Mouse (Mus musculus): Measurements from ENCODE around the gene Wdfy1. TPM values are rescaled to one million over a fixed set of nuclear protein-coding genes. Genes with fewer than 3 reads are reported as not detected.

Wdfy1 gene
- polyA plus RNA-seq, 1 experiment from 2014 or later = 43.7 TPM

- Histone ChIP-seq H3K4me2 (ENCODE audit: low read depth, low read length) (no peak overlapping the region), H3K27me3 (ENCODE audit: control insufficient read depth, insufficient read depth, low read depth, low read length) (no peaks in the 10 kb centered on the region), H3K9me3 (ENCODE audit: control insufficient read depth, low read length) (peaks cover under 1% of the 10 kb centered on the region), H3K4me3 (ENCODE audit: low read length) (no peak overlapping the region), H3K27ac (ENCODE audit: low read length) (no peak overlapping the region), H3K36me3 (ENCODE audit: control insufficient read depth, insufficient read depth, low read length) (no peaks in the 10 kb centered on the region), H3K9ac (ENCODE audit: low read length) (no peak overlapping the region), H3K4me1 (replicated peaks; ENCODE audit: control insufficient read depth, insufficient read depth, low read length) (no peaks in the 10 kb centered on the region; the same call in 1 of the 2 replicates)
- ATAC-seq (ENCODE audit: low read depth) = no peak
- WGBS = 10% methylated on average over 5 of the region's 5 CpGs
Measured at GRCm38 (mm10) chr1:79682936-79683335, 93.0 kb downstream of the Wdfy1 start.

- Histone ChIP-seq H3K9ac (ENCODE audit: low read length) (no peak overlapping the region), H3K4me1 (replicated peaks; ENCODE audit: control insufficient read depth, insufficient read depth, low read length) (no peaks in the 10 kb centered on the region; the same call in 1 of the 2 replicates), H3K4me3 (ENCODE audit: low read length) (no peak overlapping the region), H3K27ac (ENCODE audit: low read length) (no peak overlapping the region), H3K27me3 (ENCODE audit: control insufficient read depth, insufficient read depth, low read depth, low read length) (no peaks in the 10 kb centered on the region), H3K36me3 (ENCODE audit: control insufficient read depth, insufficient read depth, low read length) (no peaks in the 10 kb centered on the region), H3K9me3 (ENCODE audit: control insufficient read depth, low read length) (no peaks in the 10 kb centered on the region), H3K4me2 (ENCODE audit: low read depth, low read length) (no peak overlapping the region)
- 95% methylated on average over 3 of the region's 3 CpGs for WGBS
- no peak for ATAC-seq (ENCODE audit: low read depth)
Measured at GRCm38 (mm10) chr1:79680777-79681176, 95.2 kb downstream of the Wdfy1 start.

DNA sequence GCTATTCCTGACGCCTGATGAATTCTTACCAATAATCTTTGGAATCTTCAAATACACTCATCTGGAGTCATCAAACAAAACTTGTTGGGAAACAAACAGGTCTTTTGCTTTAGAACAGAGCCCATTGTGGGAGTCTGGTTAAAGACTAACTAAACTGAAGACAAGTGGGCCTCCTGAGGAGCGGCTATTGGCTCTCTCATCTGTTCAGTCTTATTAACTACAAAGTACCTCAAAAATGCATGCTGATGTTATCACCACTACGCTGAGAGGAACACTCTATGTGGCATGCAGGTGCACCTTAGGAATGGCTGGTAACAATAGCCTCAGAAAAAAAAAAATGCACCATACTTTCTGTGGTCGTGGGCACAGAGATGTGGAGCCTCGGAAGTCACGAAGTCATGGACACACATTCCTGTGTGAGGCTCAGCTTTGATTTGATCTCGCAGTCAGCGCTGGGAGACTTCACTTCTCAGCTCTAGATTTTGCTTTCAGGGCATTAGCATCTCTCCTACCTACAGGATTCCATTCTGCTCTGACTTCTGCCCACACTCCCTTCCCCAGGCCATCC, 97.7 kb downstream of the Wdfy1 start:
- 65% methylated on average over 8 of the region's 8 CpGs for WGBS
- ATAC-seq (ENCODE audit: low read depth) = peak; percentile 62
- no peaks in the 10 kb centered on the region for H3K27me3 ChIP-seq (ENCODE audit: control insufficient read depth, insufficient read depth, low read depth, low read length)
- no peak overlapping the region for H3K4me2 ChIP-seq (ENCODE audit: low read depth, low read length)
- H3K27ac ChIP-seq (ENCODE audit: low read length) = 0 out of 2 replicates have a peak overlapping the region, but pooled peaks have one; percentile 18
- no peak overlapping the region for H3K4me3 ChIP-seq (ENCODE audit: low read length)
- H3K4me1 ChIP-seq (replicated peaks; ENCODE audit: control insufficient read depth, insufficient read depth, low read length) = no peaks in the 10 kb centered on the region; the same call in 1 of the 2 replicates
- H3K9me3 ChIP-seq (ENCODE audit: control insufficient read depth, low read length) = no peaks in the 10 kb centered on the region
- no peak overlapping the region for H3K9ac ChIP-seq (ENCODE audit: low read length)
- no peaks in the 10 kb centered on the region for H3K36me3 ChIP-seq (ENCODE audit: control insufficient read depth, insufficient read depth, low read length)

DNA sequence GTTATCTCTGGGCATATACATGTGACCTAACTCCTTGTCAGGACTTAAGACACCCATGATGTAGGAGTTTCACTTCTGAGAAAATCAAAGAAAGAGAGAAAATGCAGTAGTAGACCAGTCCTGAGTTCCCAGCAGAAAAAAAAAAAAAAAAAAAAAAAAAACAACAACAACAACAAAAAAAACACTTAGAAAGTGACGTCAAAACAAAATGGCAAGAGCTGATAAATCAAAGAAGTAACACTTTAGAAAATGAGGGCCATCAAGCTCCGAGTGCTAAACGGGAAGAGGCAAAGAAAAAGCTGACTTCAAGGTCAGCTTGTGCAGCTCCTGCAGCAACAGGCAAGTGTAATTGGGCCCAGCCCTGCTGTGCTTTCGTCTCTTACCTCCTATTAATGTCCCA, 100.2 kb downstream of the Wdfy1 start:
- Histone ChIP-seq H3K27ac (ENCODE audit: low read length) (no peak overlapping the region), H3K4me3 (ENCODE audit: low read length) (no peak overlapping the region), H3K27me3 (ENCODE audit: control insufficient read depth, insufficient read depth, low read depth, low read length) (peaks cover 11% of the 10 kb centered on the region), H3K9ac (ENCODE audit: low read length) (no peak overlapping the region), H3K36me3 (ENCODE audit: control insufficient read depth, insufficient read depth, low read length) (no peaks in the 10 kb centered on the region), H3K9me3 (ENCODE audit: control insufficient read depth, low read length) (no peaks in the 10 kb centered on the region), H3K4me1 (replicated peaks; ENCODE audit: control insufficient read depth, insufficient read depth, low read length) (peaks cover 1% of the 10 kb centered on the region), H3K4me2 (ENCODE audit: low read depth, low read length) (no peak overlapping the region)
- no peak for ATAC-seq (ENCODE audit: low read depth)
- 61% methylated on average over 4 of the region's 4 CpGs for WGBS

GRCm38 (mm10) chr1:79671543-79672337, 104.2 kb downstream of the Wdfy1 start, which contains the start of gene Ap1s3:
Gene Ap1s3 (minus strand): TSS chr1:79671972.
- Histone ChIP-seq H3K36me3 (ENCODE audit: control insufficient read depth, insufficient read depth, low read length) (no peaks in the 10 kb centered on the region), H3K27me3 (ENCODE audit: control insufficient read depth, insufficient read depth, low read depth, low read length) (peaks cover 15% of the 10 kb centered on the region), H3K4me2 (ENCODE audit: low read depth, low read length) (peak within 1 kb of the TSS; percentile 73), H3K4me1 (replicated peaks; ENCODE audit: control insufficient read depth, insufficient read depth, low read length) (peaks cover 5% of the 10 kb centered on the region), H3K4me3 (ENCODE audit: low read length) (peak within 1 kb of the TSS; percentile 65), H3K9me3 (ENCODE audit: control insufficient read depth, low read length) (no peaks in the 10 kb centered on the region), H3K27ac (ENCODE audit: low read length) (peak within 1 kb of the TSS; percentile 58), H3K9ac (ENCODE audit: low read length) (peak within 1 kb of the TSS; percentile 64)
- ATAC-seq (ENCODE audit: low read depth) = peak; percentile 93
- WGBS = under 1% methylated on average over 49 of the region's 51 CpGs

DNA sequence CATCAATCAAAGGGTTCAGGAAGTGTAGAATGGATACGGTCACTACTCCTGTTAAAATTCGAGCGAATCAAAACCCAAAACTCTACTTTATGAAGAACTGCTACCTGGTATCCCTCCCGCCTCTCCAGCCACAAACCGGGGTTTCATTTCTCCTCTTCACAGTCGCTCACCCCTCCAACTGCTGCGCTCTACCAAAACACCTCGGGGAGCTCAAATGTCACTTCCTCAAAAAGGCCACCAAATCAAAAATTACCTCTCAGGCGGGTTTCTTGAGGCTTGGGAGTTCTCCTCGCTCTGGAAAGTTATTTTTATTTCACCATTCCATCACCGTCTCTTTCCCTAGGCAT, 104.8 kb downstream of the Wdfy1 start:
- no peak for ATAC-seq (ENCODE audit: low read depth)
- H3K27ac ChIP-seq (ENCODE audit: low read length) = no peak overlapping the region; the same call in 1 of the 2 replicates

DNA sequence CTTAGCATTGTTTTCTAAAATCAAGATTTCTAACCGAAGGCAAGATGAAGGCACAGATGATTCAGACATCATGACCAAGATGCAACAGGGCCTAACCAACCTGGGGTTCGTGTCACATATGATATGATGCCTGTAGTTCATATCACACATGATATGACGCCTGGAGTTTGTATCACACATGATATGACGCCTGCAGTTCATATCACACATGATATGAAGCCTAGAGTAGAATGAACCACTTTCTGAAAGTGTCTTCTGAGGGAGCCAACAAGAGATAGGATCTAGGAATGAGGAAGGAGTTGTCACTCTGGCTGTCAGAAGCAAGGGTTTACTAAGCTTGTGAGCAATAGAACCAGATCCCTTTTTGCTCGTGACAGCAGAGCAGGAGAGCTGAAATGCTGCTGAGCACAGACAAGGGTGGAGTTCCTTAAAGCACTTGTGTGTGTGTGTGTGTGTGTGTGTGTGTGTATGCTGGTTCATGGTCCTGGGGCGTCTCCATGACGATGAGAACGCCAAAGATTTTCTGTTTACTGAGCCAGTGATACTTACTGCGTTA, 106.4 kb downstream of the Wdfy1 start:
- Histone ChIP-seq H3K9me3 (ENCODE audit: control insufficient read depth, low read length) (no peaks in the 10 kb centered on the region), H3K27me3 (ENCODE audit: control insufficient read depth, insufficient read depth, low read depth, low read length) (peaks cover 15% of the 10 kb centered on the region), H3K4me2 (ENCODE audit: low read depth, low read length) (no peak overlapping the region), H3K9ac (ENCODE audit: low read length) (no peak overlapping the region), H3K4me3 (ENCODE audit: low read length) (no peak overlapping the region), H3K36me3 (ENCODE audit: control insufficient read depth, insufficient read depth, low read length) (no peaks in the 10 kb centered on the region), H3K4me1 (replicated peaks; ENCODE audit: control insufficient read depth, insufficient read depth, low read length) (peaks cover 5% of the 10 kb centered on the region), H3K27ac (ENCODE audit: low read length) (no peak overlapping the region)
- WGBS = 69% methylated on average over 9 of the region's 9 CpGs
- ATAC-seq (ENCODE audit: low read depth) = no peak

More for the DNA sequence above, 104.8 kb downstream of the Wdfy1 start:
- Histone ChIP-seq H3K9me3 (ENCODE audit: control insufficient read depth, low read length) (no peaks in the 10 kb centered on the region), H3K4me3 (ENCODE audit: low read length) (peak overlapping the region; percentile 65), H3K36me3 (ENCODE audit: control insufficient read depth, insufficient read depth, low read length) (no peaks in the 10 kb centered on the region), H3K4me1 (replicated peaks; ENCODE audit: control insufficient read depth, insufficient read depth, low read length) (peaks cover 5% of the 10 kb centered on the region), H3K27me3 (ENCODE audit: control insufficient read depth, insufficient read depth, low read depth, low read length) (peaks cover 15% of the 10 kb centered on the region), H3K9ac (ENCODE audit: low read length) (peak overlapping the region; percentile 64), H3K4me2 (ENCODE audit: low read depth, low read length) (peak overlapping the region; percentile 73)
- WGBS = under 1% methylated on average over 11 of the region's 11 CpGs

DNA sequence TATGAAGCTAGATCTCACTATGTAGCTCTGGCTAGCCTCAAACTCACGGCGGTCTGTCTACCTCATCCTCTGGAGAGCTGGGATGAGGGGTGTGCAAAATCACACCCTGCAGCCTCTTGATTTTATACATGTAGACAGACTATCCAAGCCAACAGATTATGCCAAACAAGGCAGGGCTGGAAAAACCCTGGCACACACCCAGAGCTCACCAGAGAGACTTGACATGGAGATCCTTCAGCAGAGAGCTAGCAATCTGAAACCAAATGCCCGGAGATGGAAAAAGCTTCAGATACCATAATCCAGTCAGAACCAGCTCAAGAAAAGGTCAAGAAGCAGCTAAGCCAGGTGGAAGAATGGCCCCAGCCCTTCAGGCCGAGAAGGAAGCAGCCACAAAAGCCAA, 111.0 kb downstream of the Wdfy1 start:
- ATAC-seq (ENCODE audit: low read depth) = no peak
- no peaks in the 10 kb centered on the region for H3K4me1 ChIP-seq (replicated peaks; ENCODE audit: control insufficient read depth, insufficient read depth, low read length)
- H3K4me3 ChIP-seq (ENCODE audit: low read length) = no peak overlapping the region
- H3K27ac ChIP-seq (ENCODE audit: low read length) = no peak overlapping the region
- no peak overlapping the region for H3K4me2 ChIP-seq (ENCODE audit: low read depth, low read length)
- no peaks in the 10 kb centered on the region for H3K36me3 ChIP-seq (ENCODE audit: control insufficient read depth, insufficient read depth, low read length)
- 78% methylated on average over 4 of the region's 4 CpGs for WGBS
- no peaks in the 10 kb centered on the region for H3K9me3 ChIP-seq (ENCODE audit: control insufficient read depth, low read length)
- no peak overlapping the region for H3K9ac ChIP-seq (ENCODE audit: low read length)
- no peaks in the 10 kb centered on the region for H3K27me3 ChIP-seq (ENCODE audit: control insufficient read depth, insufficient read depth, low read depth, low read length)

DNA sequence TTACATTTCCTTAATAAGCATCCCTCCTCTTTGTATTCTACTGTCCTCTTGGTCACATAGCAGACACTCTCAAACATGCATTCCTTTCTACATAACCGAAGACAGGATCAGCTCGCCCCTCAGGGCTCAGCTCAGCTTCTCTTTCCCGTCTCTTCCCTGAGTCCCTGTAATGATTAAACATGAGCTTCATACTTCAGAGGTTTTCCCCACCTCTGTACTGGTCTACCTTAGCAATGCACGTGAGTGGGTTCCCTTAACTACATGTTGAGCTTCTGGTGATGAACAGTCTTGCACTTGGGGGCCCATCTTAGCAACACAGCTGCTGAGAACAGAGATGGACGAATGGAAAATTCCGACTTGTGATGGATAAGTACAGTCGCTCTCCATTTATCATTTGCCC, 116.3 kb downstream of the Wdfy1 start:
- no peaks in the 10 kb centered on the region for H3K36me3 ChIP-seq (ENCODE audit: control insufficient read depth, insufficient read depth, low read length)
- H3K27me3 ChIP-seq (ENCODE audit: control insufficient read depth, insufficient read depth, low read depth, low read length) = no peaks in the 10 kb centered on the region
- no peak overlapping the region for H3K4me3 ChIP-seq (ENCODE audit: low read length)
- no peaks in the 10 kb centered on the region for H3K9me3 ChIP-seq (ENCODE audit: control insufficient read depth, low read length)
- H3K4me1 ChIP-seq (replicated peaks; ENCODE audit: control insufficient read depth, insufficient read depth, low read length) = no peaks in the 10 kb centered on the region
- H3K4me2 ChIP-seq (ENCODE audit: low read depth, low read length) = no peak overlapping the region
- no peak for ATAC-seq (ENCODE audit: low read depth)
- 77% methylated on average over 7 of the region's 7 CpGs for WGBS
- H3K9ac ChIP-seq (ENCODE audit: low read length) = no peak overlapping the region
- H3K27ac ChIP-seq (ENCODE audit: low read length) = no peak overlapping the region

Measured in lung, embryonic 16.5 days (tissue).